Mouse (Mus musculus) neural tube, embryonic 10.5 days (tissue): ENCODE results near the gene Dnajc30.

Source experiments
- DNase-seq: peaks from one replicate; pipeline ENCODE4 v3.0.0-alpha.2; 2017; ENCODE audit warnings: low spot score; ENCODE audit errors: extremely low spot score

The Dnajc30 gene

DNA sequence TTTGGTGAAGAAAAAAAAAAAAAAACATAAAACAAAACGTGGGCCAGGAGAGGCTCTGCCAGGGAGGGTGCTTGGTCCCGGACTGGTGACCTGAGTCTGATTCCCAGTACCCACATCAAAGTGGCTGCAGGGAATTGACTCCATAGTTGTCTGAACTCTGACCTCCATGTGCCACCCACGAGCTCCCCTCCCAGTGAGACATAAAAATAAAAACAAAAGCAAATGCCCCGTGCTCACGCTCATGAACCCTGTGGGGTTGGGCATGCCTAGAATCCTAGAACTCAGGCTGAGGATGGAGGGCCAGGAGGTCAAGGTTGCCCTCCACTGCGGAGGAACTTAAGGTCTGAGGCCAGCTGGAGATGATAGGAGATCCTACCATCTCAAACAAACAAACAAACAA, 45.0 kb downstream of the Dnajc30 start:
- DNase-seq: no peak

DNA sequence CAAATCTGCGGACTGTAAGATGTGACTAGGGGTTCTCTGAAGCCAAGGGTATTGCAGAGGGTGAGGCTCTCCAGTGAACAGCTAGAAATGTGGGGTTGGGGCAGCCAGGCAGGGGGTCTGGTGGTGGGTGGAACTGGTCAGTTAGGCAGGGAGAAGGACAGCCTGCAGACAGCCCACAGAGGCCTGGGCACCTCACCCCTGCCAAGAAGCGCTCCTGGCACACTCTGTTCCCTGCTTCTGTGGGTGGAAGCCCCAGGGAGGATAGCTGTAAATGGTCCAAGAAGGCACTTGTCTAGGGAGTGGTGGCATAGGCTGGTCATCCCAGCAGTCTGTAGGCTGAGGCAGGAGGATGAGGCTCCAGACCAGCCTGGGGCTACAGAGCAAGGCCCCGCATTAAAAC, 45.4 kb downstream of the Dnajc30 start:
- DNase-seq: no peak

DNA sequence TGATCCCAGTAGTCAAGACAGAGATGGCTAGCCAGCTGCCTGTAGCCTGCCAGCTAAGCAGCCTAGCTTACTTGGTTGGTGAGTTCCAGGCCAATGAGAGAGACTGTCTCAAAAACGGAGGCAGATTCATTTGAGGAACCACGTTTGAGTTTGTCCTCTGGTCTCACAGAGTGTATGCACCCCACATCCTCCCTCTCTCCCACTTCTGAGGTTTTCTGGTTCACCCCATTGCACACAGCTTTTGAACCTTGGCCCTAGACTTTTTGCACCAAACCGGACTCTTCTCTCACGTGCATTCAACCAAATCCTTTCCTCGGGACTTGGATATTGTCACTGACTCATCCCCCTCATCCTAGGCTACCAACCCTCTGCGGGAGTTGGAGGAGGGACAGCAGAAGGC, 46.0 kb downstream of the Dnajc30 start:
- DNase-seq: no peak

DNA sequence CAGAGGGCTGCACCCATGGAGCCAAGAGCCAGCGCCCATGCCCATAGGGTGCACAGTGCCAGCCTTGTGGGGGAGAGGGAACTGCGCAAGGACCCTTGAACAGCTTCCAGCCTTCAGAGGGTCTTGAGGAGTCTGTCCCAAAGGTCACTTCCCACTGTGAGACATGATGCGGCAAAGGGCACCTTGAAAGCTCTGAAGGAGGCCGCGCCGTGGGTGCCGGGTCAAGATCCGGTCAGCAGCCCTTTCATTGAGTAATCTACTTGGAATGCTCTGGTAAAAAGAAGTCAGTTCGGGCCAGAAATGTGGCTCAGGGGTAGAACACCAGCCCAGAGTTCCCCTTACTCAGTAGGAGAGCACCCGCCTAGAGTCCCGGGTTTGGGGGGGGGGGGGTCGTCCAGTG, 49.8 kb downstream of the Dnajc30 start:
- DNase-seq: no peak

DNA sequence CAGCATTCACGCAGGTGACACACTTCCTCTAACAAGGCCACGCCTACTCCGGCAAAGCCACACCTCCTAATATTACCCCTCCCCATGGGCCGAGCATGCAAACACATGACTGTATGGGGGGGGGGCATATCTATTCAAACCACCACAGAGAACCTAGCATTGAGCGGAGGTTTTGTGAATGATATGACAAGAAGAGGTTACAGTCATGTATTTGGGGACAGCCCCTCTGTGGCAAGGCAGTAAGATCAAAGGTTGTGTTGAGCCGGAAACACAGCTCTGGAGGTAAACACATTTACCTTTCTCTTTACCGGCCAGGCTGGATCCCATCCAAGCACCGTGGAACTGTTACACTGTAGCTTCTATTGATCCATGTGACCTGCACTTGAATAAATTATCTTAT, 51.2 kb downstream of the Dnajc30 start:
- no peak for DNase-seq
